Mouse (Mus musculus) embryo, embryonic 11.5 days (tissue): Measurements from ENCODE around the gene Cdh23.

Source experiments
- DNase-seq: peaks from one replicate; pipeline ENCODE4 v3.0.0-alpha.2; 2012; ENCODE audit warnings: low read depth, low spot score

Gene Cdh23

GRCm38 (mm10) chr10:60474549-60474948 is 221.7 kb downstream of the Cdh23 start:
- no peak for DNase-seq

- DNase-seq, result no peak
These were observed 222.4 kb downstream of the Cdh23 start for GRCm38 (mm10) chr10:60473782-60474322.

DNA sequence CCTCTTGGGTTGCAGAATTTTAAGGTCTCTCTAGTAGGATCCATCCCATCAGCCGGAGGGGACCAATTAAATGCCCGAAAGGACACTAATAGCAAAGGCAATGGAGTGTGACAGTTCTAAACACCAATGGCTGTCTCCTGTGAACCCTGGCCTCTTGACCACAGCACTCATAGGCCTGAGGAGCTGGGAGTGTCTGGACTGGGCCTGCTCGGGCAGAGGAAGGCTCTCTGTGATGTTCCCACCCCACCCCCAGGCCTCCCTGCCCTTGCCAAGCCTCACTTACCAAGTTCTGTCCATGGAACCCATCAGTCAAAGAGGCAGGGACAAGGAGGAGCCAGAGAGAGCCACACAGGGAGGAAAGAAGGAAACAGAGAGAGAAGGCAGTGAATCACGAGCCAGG is 228.5 kb downstream of the Cdh23 start:
- no peak for DNase-seq

- no peak for DNase-seq
These were observed 232.2 kb downstream of the Cdh23 start for GRCm38 (mm10) chr10:60463953-60464647.

GRCm38 (mm10) chr10:60456662-60457397 is 239.5 kb downstream of the Cdh23 start:
- no peak for DNase-seq

- DNase-seq, result no peak
These were observed 241.1 kb downstream of the Cdh23 start for GRCm38 (mm10) chr10:60455193-60455592.

- DNase-seq, result no peak
These were observed 249.1 kb downstream of the Cdh23 start for GRCm38 (mm10) chr10:60447186-60447585.

GRCm38 (mm10) chr10:60445031-60445593 is 251.2 kb downstream of the Cdh23 start:
- DNase-seq, result peak; percentile 52

- no peak for DNase-seq
These were observed 253.2 kb downstream of the Cdh23 start for GRCm38 (mm10) chr10:60443078-60443477.

GRCm38 (mm10) chr10:60442321-60442720 is 254.0 kb downstream of the Cdh23 start:
- no peak for DNase-seq

GRCm38 (mm10) chr10:60432679-60433078 is 263.6 kb downstream of the Cdh23 start:
- DNase-seq, result no peak

DNA sequence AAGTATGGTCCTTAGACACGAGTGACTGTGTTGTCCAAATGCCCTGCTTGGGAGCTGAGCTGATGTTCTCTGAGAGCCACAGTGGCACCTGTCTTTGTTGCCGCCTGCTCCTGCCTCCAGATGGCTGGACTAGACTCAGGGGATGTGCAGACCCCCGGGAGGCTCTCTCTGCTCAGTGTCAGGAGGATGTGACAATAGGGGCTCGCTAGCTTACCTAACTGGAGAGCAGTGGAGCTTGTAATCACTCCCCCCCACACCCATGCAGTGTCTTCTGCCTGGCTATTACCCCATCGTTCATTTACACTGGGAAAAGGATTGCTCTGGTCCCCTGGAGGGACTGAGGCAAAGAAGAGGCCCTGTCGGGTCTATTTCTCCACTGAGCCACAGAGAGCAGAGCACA is 265.7 kb downstream of the Cdh23 start:
- DNase-seq, result no peak

DNA sequence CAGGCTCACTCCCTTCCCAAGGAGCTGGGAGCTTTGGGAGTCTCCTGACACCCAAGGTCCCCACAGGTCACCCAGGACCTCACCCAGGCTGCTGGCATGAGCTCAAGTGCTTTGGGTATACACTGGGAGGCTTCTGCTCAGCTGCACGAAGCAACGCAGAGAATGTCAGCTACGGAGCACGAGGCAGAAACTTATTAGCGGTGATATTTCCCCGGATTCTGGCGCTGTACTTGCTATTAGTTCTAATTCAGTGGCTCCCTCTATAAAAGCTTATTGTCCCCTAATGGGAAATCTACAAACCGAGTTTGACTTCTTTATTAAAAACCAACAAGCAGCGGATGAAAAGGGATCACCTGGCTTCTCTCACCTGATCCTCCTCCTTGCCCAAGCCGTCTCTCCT is 266.3 kb downstream of the Cdh23 start:
- DNase-seq, result no peak

DNA sequence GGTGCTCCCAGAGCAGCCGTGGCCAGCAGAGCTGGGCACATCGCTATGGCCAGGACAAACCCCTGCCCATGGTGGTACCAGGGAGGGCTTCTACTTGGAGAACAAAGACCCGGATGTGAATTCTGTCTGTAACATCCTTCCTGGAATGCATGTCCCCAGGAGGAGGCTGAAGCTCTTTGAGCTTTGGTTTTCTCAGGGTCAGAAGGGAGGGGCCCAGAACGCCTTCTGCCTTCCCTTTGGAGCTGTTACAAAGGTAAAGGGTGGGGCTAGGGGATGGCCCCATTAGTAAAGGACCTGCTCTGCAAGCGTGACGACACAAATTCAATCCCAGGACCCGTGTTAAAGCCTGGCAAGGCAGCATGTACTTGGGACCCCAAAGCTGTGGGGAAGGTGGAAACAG is 273.5 kb downstream of the Cdh23 start:
- no peak for DNase-seq

DNA sequence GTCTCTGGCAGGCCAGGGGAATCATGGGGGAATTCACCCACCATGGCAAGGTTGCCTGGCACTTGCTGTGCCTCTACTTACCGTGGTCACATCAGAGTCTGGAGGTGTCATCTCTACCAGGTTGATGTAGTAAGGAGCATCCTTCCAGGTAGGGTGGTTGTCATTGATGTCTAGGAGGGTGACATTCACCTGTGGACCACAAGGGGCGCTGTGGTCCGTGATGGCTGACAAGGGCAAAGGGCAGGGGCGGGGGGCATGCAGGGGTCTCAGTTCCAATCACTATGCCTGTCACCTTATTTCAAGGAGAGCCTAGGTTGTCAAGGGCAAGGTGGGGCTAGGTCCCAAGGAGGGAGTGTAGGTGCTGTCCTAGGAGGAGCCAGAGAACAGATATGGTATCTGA is 276.7 kb downstream of the Cdh23 start:
- no peak for DNase-seq

DNA sequence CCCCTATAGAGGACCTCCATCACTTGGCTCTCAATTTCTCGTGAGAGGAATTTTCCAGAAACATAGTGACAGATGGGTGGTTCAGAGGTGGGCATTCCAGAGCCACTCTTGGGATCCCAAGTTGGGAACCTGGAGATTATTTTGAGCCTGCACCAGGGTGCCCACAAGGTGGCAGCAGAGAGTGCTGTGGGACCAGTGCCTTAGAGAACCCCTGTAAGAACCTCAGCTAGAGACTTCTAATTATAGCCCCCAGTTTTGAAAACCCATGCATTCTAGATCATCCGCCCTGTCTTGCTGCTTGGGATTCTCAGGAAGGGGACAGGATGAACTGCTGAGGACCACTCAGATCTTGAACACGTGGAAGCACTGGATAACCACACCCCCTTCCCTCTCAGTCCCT is 278.2 kb downstream of the Cdh23 start:
- peak; percentile 55 for DNase-seq

- no peak for DNase-seq
These were observed 279.2 kb downstream of the Cdh23 start for GRCm38 (mm10) chr10:60417041-60417440.

DNA sequence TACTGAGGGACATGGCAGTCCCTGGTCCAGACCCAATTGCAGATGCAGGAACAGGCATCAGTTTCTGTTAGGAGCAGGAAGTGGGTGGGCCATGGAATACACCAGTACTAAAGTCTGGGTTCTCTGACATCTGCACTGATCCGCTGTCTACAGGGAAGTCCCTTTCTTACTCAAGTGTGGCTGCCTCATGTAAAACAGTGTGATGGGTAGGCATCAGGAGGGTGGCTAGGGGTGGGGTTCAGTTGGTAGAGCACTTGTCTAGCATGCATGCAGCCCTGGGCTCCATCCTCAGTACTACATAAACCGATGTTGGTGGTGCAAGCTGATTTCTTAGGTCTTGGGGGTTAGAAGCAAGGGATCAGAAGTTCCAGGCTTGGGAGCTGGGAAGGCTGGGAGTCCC is 282.5 kb downstream of the Cdh23 start:
- DNase-seq, result no peak

DNA sequence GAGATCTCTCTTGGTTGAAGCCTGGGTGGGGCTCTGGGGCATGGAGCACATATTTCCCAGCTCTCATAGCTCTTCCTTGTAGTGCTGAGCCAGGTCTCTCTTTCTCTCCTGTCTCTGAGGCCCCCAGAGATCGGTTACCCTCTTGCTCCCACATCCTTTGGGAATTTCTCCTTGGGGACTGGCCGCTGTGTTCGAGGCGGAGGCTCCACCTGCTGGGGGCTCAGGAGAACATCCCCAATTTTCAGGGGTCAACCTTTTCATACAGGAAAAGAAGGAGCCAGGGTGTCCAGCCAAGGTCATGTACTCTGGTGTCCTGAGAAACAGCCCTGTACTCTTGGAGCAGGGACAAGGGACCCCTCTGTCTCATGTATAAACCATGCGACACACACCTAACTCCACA is 284.5 kb downstream of the Cdh23 start:
- peak; percentile 8 for DNase-seq

- DNase-seq, result peak; percentile 45
These were observed 288.5 kb downstream of the Cdh23 start for GRCm38 (mm10) chr10:60407831-60408230.

DNA sequence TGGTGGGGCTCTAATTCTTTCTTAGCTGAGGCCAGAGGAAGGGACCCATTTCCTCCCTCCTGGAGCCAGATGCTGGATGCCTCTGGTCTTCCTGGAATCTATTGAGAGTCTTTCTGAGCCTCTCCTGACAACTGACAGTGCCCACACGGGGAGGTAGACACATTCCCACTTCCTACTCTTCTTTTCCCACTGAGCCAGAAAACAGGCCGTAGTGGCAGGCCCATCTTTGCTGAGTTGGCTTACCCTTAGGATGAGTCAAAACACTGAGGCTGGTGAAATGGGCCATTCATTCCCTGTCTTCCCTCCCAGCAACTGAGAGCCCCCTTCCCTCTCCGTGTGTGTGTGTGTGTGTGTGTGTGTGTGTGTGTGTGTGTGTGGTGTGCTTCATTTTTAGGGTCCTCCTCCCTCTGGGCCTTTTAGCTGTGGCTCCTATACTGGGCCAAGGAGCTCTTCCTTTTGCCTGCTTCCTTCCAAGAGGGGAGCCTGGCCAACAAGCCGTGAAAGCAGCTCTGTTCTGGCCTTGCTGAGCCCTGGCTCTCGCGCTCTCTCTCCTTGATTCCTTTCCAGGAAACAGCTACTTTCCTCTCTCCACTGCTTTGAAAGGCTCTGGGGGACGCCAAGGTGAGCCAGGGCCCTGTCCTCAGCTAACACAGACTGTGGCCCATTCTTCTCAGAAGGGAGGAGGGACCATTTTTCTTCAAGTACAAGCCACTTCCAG is 290.7 kb downstream of the Cdh23 start:
- no peak for DNase-seq
